Mouse (Mus musculus) G1E (cell line): Measurements from ENCODE around the gene Spon1. TPM values are rescaled to one million over a fixed set of nuclear protein-coding genes. Genes with fewer than 3 reads are reported as not detected.

Source experiments
- ATAC-seq: 2 replicates; pipeline ENCODE4 v1.8.0; 2016; ENCODE audit warnings: mild to moderate bottlenecking; ENCODE audit not compliant: insufficient number of reproducible peaks, poor library complexity, low FRiP score, severe bottlenecking; ENCODE audit errors: extremely low read depth
- DNase-seq: peaks from one replicate; pipeline ENCODE4 v3.0.0; 2012; ENCODE audit warnings: low spot score
- H3K27me3 ChIP-seq: 2 replicates; pipeline ENCODE4 v1.6.1; 2012; ENCODE audit warnings: mild to moderate bottlenecking, low read length, inconsistent platforms; ENCODE audit not compliant: insufficient read depth
- H3K36me3 ChIP-seq: replicated peaks from 2 replicates; pipeline ENCODE3; 2012; ENCODE audit warnings: mild to moderate bottlenecking, inconsistent platforms
- H3K4me1 ChIP-seq: 2 replicates; pipeline ENCODE4 v1.6.1; 2012; ENCODE audit warnings: low read depth, low read length, inconsistent platforms, mixed read lengths; ENCODE audit not compliant: insufficient read depth
- H3K4me3 ChIP-seq: 2 replicates; pipeline ENCODE4 v1.5.1; 2012; ENCODE audit warnings: low read depth, mild to moderate bottlenecking, inconsistent platforms, low read length, moderate library complexity, mixed read lengths
- H3K9me3 ChIP-seq: replicated peaks from 2 replicates; pipeline ENCODE4 v1.6.1; 2012; ENCODE audit warnings: inconsistent platforms
- CTCF ChIP-seq: IDR thresholded peaks from 2 replicates; pipeline ENCODE4 v1.5.1; 2012; ENCODE audit warnings: low read depth, low read length, inconsistent platforms, mixed read lengths
- GATA1 ChIP-seq: IDR thresholded peaks from 2 replicates; pipeline ENCODE4 v1.6.1; 2012; ENCODE audit warnings: borderline replicate concordance, low read length, inconsistent platforms, mixed read lengths
- GATA2 ChIP-seq: IDR thresholded peaks from 2 replicates; pipeline ENCODE4 v1.6.1; 2012; ENCODE audit warnings: low read depth, low read length, inconsistent platforms, borderline replicate concordance
- POLR2AphosphoS5 ChIP-seq: IDR thresholded peaks from 2 replicates; pipeline ENCODE4 v1.6.1; 2012; ENCODE audit warnings: low read depth, low read length, inconsistent platforms; ENCODE audit not compliant: insufficient replicate concordance
- TAL1 ChIP-seq: conservative IDR thresholded peaks from 2 replicates; pipeline ENCODE4 v1.6.1; 2012; ENCODE audit warnings: low read depth, low read length, inconsistent platforms, mixed read lengths
- polyA plus RNA-seq: library from polyadenylated mRNA; stranded (reverse); fragments of >175 nt; gene quantifications from 2 replicates; pipeline ENCODE4 v1.2.3, GENCODE M21; 2012
- total RNA-seq, 2 experiments: library from RNA; stranded (forward) in 1 of 2; stranded (reverse) in 1 of 2; fragments of 200-1000 nt in 1 of 2; fragments of >200 nt in 1 of 2; fragmentation: Nextera tagmentation in 1 of 2; gene quantifications; 2 replicates each; pipeline ENCODE4 v1.2.3; 2014 to 2017

Spon1 gene
- total and polyA plus RNA-seq, 3 experiments = 0.05 TPM; not detected in 2

GRCm38 (mm10) chr7:114071395-114071794, 305.6 kb downstream of the Spon1 start:
- H3K4me1 ChIP-seq = peaks cover 5% of the 10 kb centered on the region
- no peaks in the 10 kb centered on the region for H3K36me3 ChIP-seq
- H3K27me3 ChIP-seq = peaks cover 2% of the 10 kb centered on the region; the same call in 1 of the 2 replicates
- ATAC-seq (no peak), DNase-seq (no peak)
- H3K9me3 ChIP-seq = no peaks in the 10 kb centered on the region
- no peak overlapping the region for H3K4me3 ChIP-seq
- TF ChIP-seq POLR2AphosphoS5 (no peak), GATA1 (no peak)

- Histone ChIP-seq H3K27me3 (peaks cover 3% of the 10 kb centered on the region; the same call in 1 of the 2 replicates), H3K4me1 (no peaks in the 10 kb centered on the region), H3K9me3 (no peaks in the 10 kb centered on the region), H3K36me3 (no peaks in the 10 kb centered on the region), H3K4me3 (no peak overlapping the region)
- no peak for ATAC-seq
- TF ChIP-seq GATA1 = no peak
- no peak for TF ChIP-seq GATA2
- no peak for TF ChIP-seq CTCF
- TF ChIP-seq TAL1 = no peak
- no peak for TF ChIP-seq POLR2AphosphoS5
- DNase-seq = no peak
Measured at GRCm38 (mm10) chr7:114071851-114072616, 306.2 kb downstream of the Spon1 start.

GRCm38 (mm10) chr7:114074133-114074532, 308.3 kb downstream of the Spon1 start:
- Histone ChIP-seq H3K9me3 (no peaks in the 10 kb centered on the region), H3K36me3 (no peaks in the 10 kb centered on the region), H3K4me3 (no peak overlapping the region), H3K4me1 (no peaks in the 10 kb centered on the region), H3K27me3 (peaks cover 3% of the 10 kb centered on the region; the same call in 1 of the 2 replicates)
- TF ChIP-seq CTCF (no peak), POLR2AphosphoS5 (no peak), GATA2 (no peak), GATA1 (no peak)
- DNase-seq = no peak
- ATAC-seq = no peak

GRCm38 (mm10) chr7:114074595-114074994, 308.8 kb downstream of the Spon1 start:
- Histone ChIP-seq H3K36me3 (no peaks in the 10 kb centered on the region), H3K9me3 (no peaks in the 10 kb centered on the region), H3K27me3 (peaks cover 3% of the 10 kb centered on the region; the same call in 1 of the 2 replicates), H3K4me1 (no peaks in the 10 kb centered on the region), H3K4me3 (no peak overlapping the region)
- DNase-seq = no peak
- ATAC-seq = no peak
- TF ChIP-seq GATA2 = no peak
- TF ChIP-seq GATA1 = no peak
- no peak for TF ChIP-seq CTCF
- TF ChIP-seq POLR2AphosphoS5 = no peak
- no peak for TF ChIP-seq TAL1

- DNase-seq (no peak), ATAC-seq (no peak)
- Histone ChIP-seq H3K9me3 (no peaks in the 10 kb centered on the region), H3K4me3 (no peak overlapping the region), H3K27me3 (peaks cover 3% of the 10 kb centered on the region; the same call in 1 of the 2 replicates), H3K4me1 (no peaks in the 10 kb centered on the region), H3K36me3 (no peaks in the 10 kb centered on the region)
- TF ChIP-seq GATA2 = no peak
- no peak for TF ChIP-seq POLR2AphosphoS5
- no peak for TF ChIP-seq GATA1
- TF ChIP-seq TAL1 = no peak
- no peak for TF ChIP-seq CTCF
Measured at GRCm38 (mm10) chr7:114079343-114079742, 313.5 kb downstream of the Spon1 start.

GRCm38 (mm10) chr7:114080250-114080649, 314.5 kb downstream of the Spon1 start:
- no peaks in the 10 kb centered on the region for H3K4me1 ChIP-seq

More at GRCm38 (mm10) chr7:114080250-114080649, 314.5 kb downstream of the Spon1 start:
- Histone ChIP-seq H3K36me3 (no peaks in the 10 kb centered on the region), H3K27me3 (peaks cover 3% of the 10 kb centered on the region; the same call in 1 of the 2 replicates), H3K4me3 (no peak overlapping the region), H3K9me3 (no peaks in the 10 kb centered on the region)
- no peak for TF ChIP-seq POLR2AphosphoS5
- TF ChIP-seq GATA1 = no peak
- TF ChIP-seq CTCF = no peak
- TF ChIP-seq GATA2 = no peak
- TF ChIP-seq TAL1 = no peak
- no peak for ATAC-seq
- no peak for DNase-seq
